Mouse (Mus musculus): Measurements from ENCODE around the gene Slc7a8. TPM values are rescaled to one million over a fixed set of nuclear protein-coding genes. Genes with fewer than 3 reads are reported as not detected.

Gene Slc7a8
- polyA plus RNA-seq, 1 experiment from 2014 or later: 12.1 TPM

DNA sequence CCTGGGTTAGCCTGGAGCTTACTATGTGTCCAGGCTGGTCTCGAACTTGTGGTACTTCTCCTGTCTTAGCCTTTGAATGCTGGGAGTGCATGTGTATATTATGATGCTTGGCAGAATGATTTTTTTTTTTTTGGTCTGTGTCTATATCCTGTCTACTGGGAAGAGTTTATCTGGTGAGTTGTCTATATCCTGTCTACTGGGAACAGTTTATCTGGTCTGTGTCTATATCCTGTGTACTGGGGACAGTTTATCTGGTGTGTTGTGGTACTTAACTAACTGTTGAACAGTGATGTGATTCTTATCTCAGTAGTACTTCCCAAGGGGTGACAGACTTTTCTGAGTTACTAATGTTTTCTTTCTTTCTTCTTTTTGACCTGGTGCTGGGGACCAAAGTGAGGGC, 30.0 kb downstream of the Slc7a8 start:
- Histone ChIP-seq H3K9me3 (ENCODE audit: control insufficient read depth, low read length) (no peaks in the 10 kb centered on the region), H3K27ac (ENCODE audit: low read depth, low read length) (no peak overlapping the region), H3K36me3 (ENCODE audit: control insufficient read depth, insufficient read depth, low read length) (no peaks in the 10 kb centered on the region), H3K27me3 (ENCODE audit: control insufficient read depth, insufficient read depth, low read length) (no peaks in the 10 kb centered on the region), H3K4me3 (ENCODE audit: low read length) (no peak overlapping the region), H3K4me1 (ENCODE audit: control insufficient read depth, insufficient read depth, low read length) (0 out of 2 replicates have a peak, but pooled peaks cover 5% of the 10 kb centered on the region), H3K9ac (ENCODE audit: low read depth, low read length) (no peak overlapping the region), H3K4me2 (replicated peaks; ENCODE audit: low read depth, low read length) (no peak overlapping the region)
- 93% methylated on average over 1 of the region's 1 CpGs for WGBS
- ATAC-seq (ENCODE audit: low FRiP score, low TSS enrichment): no peak

DNA sequence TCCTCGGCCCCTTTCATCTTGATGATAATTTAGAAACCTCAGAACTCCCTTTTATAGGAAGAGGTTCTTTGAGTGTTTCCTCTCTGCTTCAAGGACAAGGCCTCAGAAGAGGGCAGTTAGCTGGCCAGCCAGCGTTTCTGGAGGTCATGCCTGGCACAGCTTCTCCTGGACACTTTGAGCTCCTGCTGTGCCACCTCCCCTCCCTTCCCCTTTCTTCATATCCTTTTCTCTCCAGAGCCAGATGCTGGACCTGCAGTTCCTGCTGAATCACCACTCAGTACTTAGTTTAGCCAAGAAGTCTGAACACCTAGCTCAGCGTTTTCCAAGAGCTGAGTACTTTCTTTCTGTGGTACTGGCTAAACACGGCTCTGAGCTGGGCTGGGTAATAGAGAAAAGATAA, 32.5 kb downstream of the Slc7a8 start:
- 77% methylated on average over 4 of the region's 4 CpGs for WGBS

DNA sequence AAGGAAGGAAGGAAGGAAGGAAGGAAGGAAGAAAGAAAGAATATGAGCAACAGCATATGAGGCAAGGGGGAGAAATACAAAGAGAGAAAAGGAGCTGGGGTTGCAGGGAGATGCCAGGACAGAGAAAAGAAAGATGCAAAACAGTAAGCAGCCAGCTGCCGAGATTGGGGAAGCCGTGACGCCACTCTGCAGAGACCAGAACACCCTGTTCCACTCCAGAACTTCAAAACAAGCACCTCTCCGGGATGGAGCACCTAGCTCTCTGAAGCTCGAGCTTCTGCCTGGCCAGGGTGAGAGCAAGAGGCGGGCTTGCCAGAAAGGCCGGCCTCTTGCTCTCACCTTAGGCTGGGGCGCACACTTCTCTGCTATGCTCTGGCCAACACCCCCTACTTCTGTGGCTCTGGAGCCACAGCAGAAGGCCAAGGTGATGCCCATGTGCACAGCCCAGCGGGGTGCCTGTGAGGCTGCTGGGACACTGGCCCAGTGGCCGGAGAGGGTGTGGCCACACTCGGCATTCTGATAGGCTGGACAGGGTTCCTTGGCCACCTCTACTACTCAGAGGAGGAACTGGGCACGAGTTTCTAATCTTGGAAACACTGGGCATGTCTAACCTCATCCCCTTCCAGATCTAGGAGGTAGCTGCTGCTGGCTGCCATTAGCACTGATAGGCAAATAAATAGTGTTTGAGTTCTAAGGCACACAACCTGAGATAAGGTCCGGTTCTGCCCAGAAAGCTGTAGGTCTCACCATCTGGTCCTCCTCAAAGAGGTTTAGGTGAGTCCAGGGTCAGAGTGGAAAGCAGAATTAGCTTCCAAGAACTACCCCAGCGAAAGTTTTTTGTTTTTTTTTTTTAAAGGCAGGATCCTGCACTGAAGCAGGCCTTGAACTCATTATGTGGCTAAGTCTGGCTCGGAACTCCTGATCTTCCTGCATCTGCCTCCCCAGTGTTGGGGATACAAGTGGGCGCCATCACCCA, 33.5 kb downstream of the Slc7a8 start:
- WGBS: 81% methylated on average over 16 of the region's 16 CpGs
- Histone ChIP-seq H3K9ac (ENCODE audit: low read depth, low read length) (no peak overlapping the region), H3K27me3 (ENCODE audit: control insufficient read depth, insufficient read depth, low read length) (no peaks in the 10 kb centered on the region), H3K4me1 (ENCODE audit: control insufficient read depth, insufficient read depth, low read length) (no peaks in the 10 kb centered on the region), H3K9me3 (ENCODE audit: control insufficient read depth, low read length) (no peaks in the 10 kb centered on the region), H3K4me3 (ENCODE audit: low read length) (no peak overlapping the region), H3K27ac (ENCODE audit: low read depth, low read length) (no peak overlapping the region), H3K36me3 (ENCODE audit: control insufficient read depth, insufficient read depth, low read length) (no peaks in the 10 kb centered on the region), H3K4me2 (replicated peaks; ENCODE audit: low read depth, low read length) (no peak overlapping the region)
- no peak for ATAC-seq (ENCODE audit: low FRiP score, low TSS enrichment)

More for the DNA sequence above, 32.5 kb downstream of the Slc7a8 start:
- no peak for ATAC-seq (ENCODE audit: low FRiP score, low TSS enrichment)
- Histone ChIP-seq H3K4me1 (ENCODE audit: control insufficient read depth, insufficient read depth, low read length) (0 out of 2 replicates have a peak, but pooled peaks cover 5% of the 10 kb centered on the region), H3K27me3 (ENCODE audit: control insufficient read depth, insufficient read depth, low read length) (no peaks in the 10 kb centered on the region), H3K9ac (ENCODE audit: low read depth, low read length) (no peak overlapping the region), H3K9me3 (ENCODE audit: control insufficient read depth, low read length) (no peaks in the 10 kb centered on the region), H3K27ac (ENCODE audit: low read depth, low read length) (no peak overlapping the region), H3K4me2 (replicated peaks; ENCODE audit: low read depth, low read length) (no peak overlapping the region), H3K4me3 (ENCODE audit: low read length) (no peak overlapping the region), H3K36me3 (ENCODE audit: control insufficient read depth, insufficient read depth, low read length) (no peaks in the 10 kb centered on the region)

DNA sequence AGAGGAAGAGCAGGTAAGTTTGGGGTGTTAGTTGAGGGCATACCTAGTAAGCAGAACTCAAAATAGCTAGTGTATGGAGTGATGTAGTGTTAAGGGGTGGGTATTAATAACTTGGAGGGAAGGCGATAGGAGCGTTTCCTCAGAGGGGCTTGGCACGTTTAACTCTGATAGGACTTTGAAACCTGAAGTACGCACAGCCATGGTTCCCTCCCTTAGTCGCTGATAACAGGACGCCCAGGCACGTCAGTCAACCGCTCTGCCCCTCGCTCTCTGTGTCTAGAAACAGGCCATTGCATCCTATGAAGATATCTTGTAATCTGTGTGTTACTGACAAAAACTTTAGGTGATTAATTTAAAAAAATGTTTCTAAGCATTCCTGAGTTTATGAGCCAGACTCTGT, 35.7 kb downstream of the Slc7a8 start:
- 94% methylated on average over 9 of the region's 9 CpGs for WGBS
- Histone ChIP-seq H3K4me1 (ENCODE audit: control insufficient read depth, insufficient read depth, low read length) (peaks cover 4% of the 10 kb centered on the region; the same call in 1 of the 2 replicates), H3K4me2 (replicated peaks; ENCODE audit: low read depth, low read length) (no peak overlapping the region), H3K27me3 (ENCODE audit: control insufficient read depth, insufficient read depth, low read length) (no peaks in the 10 kb centered on the region), H3K36me3 (ENCODE audit: control insufficient read depth, insufficient read depth, low read length) (no peaks in the 10 kb centered on the region), H3K27ac (ENCODE audit: low read depth, low read length) (no peak overlapping the region), H3K9me3 (ENCODE audit: control insufficient read depth, low read length) (no peaks in the 10 kb centered on the region), H3K9ac (ENCODE audit: low read depth, low read length) (no peak overlapping the region), H3K4me3 (ENCODE audit: low read length) (no peak overlapping the region)
- ATAC-seq (ENCODE audit: low FRiP score, low TSS enrichment): no peak

DNA sequence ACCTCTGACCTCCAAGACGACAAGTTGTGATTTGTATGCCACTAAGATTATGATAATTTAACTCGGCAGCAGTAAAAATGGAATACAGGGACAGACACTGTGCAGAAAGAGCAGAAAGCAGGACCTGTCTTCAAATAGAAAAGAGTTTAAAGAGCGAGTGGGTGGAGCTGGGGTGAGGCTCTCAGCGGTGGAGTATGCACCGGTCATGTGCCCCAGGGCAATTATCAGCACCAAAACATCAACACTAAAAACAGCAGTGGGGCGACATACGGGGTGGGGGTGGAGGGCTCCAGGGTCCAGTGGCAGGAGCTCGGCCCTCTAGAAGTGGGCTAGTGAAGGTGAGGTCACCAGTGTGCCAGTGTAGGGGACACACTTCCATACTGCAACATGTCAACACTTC, 37.3 kb downstream of the Slc7a8 start:
- Histone ChIP-seq H3K4me1 (ENCODE audit: control insufficient read depth, insufficient read depth, low read length) (peaks cover 4% of the 10 kb centered on the region; the same call in 1 of the 2 replicates), H3K9ac (ENCODE audit: low read depth, low read length) (no peak overlapping the region), H3K27ac (ENCODE audit: low read depth, low read length) (no peak overlapping the region), H3K9me3 (ENCODE audit: control insufficient read depth, low read length) (no peaks in the 10 kb centered on the region), H3K27me3 (ENCODE audit: control insufficient read depth, insufficient read depth, low read length) (no peaks in the 10 kb centered on the region), H3K4me3 (ENCODE audit: low read length) (no peak overlapping the region), H3K36me3 (ENCODE audit: control insufficient read depth, insufficient read depth, low read length) (no peaks in the 10 kb centered on the region), H3K4me2 (replicated peaks; ENCODE audit: low read depth, low read length) (no peak overlapping the region)
- WGBS: 47% methylated on average over 8 of the region's 8 CpGs
- ATAC-seq (ENCODE audit: low FRiP score, low TSS enrichment): no peak

DNA sequence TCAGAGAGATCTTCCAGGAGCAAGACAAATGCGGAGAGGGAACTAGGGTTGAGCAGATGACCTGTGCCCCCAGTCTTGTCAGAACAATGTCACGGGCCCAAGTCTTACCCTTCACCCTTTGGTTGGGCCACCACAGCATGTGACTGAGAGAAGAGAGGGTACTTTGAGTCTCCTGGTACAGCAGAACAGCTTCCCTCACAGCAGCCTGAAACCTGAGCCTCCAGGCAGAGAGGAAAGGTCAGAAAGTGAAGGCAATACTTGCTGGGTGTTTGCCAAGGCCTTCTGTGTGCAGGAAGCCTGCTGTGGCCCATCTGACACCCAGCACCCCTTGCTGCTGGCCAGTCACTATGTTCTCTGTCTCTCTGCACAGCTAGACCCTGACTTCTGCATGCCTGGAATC, 39.4 kb downstream of the Slc7a8 start:
- Histone ChIP-seq H3K9ac (ENCODE audit: low read depth, low read length) (no peak overlapping the region), H3K4me2 (replicated peaks; ENCODE audit: low read depth, low read length) (no peak overlapping the region), H3K27ac (ENCODE audit: low read depth, low read length) (no peak overlapping the region), H3K9me3 (ENCODE audit: control insufficient read depth, low read length) (no peaks in the 10 kb centered on the region), H3K4me3 (ENCODE audit: low read length) (no peak overlapping the region), H3K36me3 (ENCODE audit: control insufficient read depth, insufficient read depth, low read length) (no peaks in the 10 kb centered on the region), H3K4me1 (ENCODE audit: control insufficient read depth, insufficient read depth, low read length) (peaks cover 4% of the 10 kb centered on the region; the same call in 1 of the 2 replicates), H3K27me3 (ENCODE audit: control insufficient read depth, insufficient read depth, low read length) (no peaks in the 10 kb centered on the region)
- ATAC-seq (ENCODE audit: low FRiP score, low TSS enrichment): peak; percentile 43
- 31% methylated on average over 2 of the region's 2 CpGs for WGBS

DNA sequence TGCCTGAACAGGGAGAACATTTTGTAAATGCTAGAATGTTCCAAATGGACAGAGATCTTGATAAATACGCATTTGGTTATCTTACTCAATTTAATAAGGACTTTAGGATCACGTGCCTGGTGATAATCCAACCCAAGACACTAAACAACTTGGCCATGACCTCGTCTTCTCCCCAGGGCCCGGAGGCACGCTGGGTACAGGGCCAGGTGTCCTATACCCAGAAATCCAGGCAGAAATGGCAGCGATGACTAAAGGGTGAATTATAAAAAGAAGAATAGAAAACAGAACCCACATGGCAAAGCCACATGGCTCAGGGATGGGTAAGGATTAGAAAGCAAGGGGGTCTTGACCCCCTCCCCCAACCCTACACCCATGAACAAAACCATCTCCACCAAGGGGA, 40.0 kb downstream of the Slc7a8 start:
- H3K9ac ChIP-seq (ENCODE audit: low read depth, low read length): no peak overlapping the region
- H3K9me3 ChIP-seq (ENCODE audit: control insufficient read depth, low read length): no peaks in the 10 kb centered on the region
- no peaks in the 10 kb centered on the region for H3K27me3 ChIP-seq (ENCODE audit: control insufficient read depth, insufficient read depth, low read length)
- peaks cover 4% of the 10 kb centered on the region; the same call in 1 of the 2 replicates for H3K4me1 ChIP-seq (ENCODE audit: control insufficient read depth, insufficient read depth, low read length)
- no peak for ATAC-seq (ENCODE audit: low FRiP score, low TSS enrichment)
- H3K4me3 ChIP-seq (ENCODE audit: low read length): no peak overlapping the region
- H3K4me2 ChIP-seq (replicated peaks; ENCODE audit: low read depth, low read length): no peak overlapping the region
- WGBS: 87% methylated on average over 6 of the region's 6 CpGs
- no peaks in the 10 kb centered on the region for H3K36me3 ChIP-seq (ENCODE audit: control insufficient read depth, insufficient read depth, low read length)
- H3K27ac ChIP-seq (ENCODE audit: low read depth, low read length): no peak overlapping the region

DNA sequence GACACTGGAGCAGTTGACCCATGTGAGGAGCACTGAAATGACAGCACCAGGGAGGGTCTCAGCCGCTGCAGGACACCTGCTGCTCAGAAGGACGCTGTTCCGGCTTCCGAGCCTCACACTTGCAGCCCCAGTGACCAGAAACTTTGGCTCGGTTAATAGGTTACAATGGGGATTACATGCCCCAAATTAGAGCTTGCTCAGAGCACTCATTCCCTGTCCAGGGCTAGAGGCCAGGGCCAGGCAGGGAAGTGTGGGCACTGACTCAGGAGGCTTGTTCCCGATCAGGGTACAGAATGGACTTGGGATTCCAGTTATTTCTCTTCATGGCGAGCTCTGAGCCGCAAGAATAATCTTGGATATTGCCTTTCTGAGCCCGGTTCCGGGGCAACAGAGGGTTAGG, 44.1 kb downstream of the Slc7a8 start:
- Histone ChIP-seq H3K9ac (ENCODE audit: low read depth, low read length) (no peak overlapping the region), H3K27ac (ENCODE audit: low read depth, low read length) (no peak overlapping the region), H3K4me1 (ENCODE audit: control insufficient read depth, insufficient read depth, low read length) (peaks cover 4% of the 10 kb centered on the region; the same call in 1 of the 2 replicates), H3K36me3 (ENCODE audit: control insufficient read depth, insufficient read depth, low read length) (no peaks in the 10 kb centered on the region), H3K27me3 (ENCODE audit: control insufficient read depth, insufficient read depth, low read length) (no peaks in the 10 kb centered on the region), H3K9me3 (ENCODE audit: control insufficient read depth, low read length) (no peaks in the 10 kb centered on the region), H3K4me2 (replicated peaks; ENCODE audit: low read depth, low read length) (no peak overlapping the region), H3K4me3 (ENCODE audit: low read length) (no peak overlapping the region)
- ATAC-seq (ENCODE audit: low FRiP score, low TSS enrichment): no peak
- 84% methylated on average over 10 of the region's 10 CpGs for WGBS

All from kidney, embryonic 14.5 days (tissue).